ENCODE assay signal across 10 mouse cellular contexts in genomic region chr2:173352756-173353139, GRCm38 (mm10).
A peak's percentile ranks its signal among the peaks of the same experiment; 100 is the strongest.
DNase-seq lines count a peak whose midpoint lies in the region; ATAC-seq and TF ChIP-seq lines count a peak whose summit lies in the region.
"Had no signal": no experiment of that assay in that cellular context is flagged by ENCODE, and none has a peak within 500 bp of the region (broad histone marks: within the 10 kb centered on the region; RNA-seq: fewer than 3 reads in every experiment).

No protein-coding gene starts in this region.

- H3K27me3 ChIP-seq in liver, embryonic 11.5 days (replicated peaks; ENCODE audit: control insufficient read depth, insufficient read depth, low read length), result no peaks in the 10 kb centered on the region
- no peaks in the 10 kb centered on the region for H3K27me3 ChIP-seq in liver, postnatal 0 days (ENCODE audit: insufficient read depth, low read length)
- H3K27me3 ChIP-seq: liver, embryonic 15.5 days had no signal

- H3K79me2 ChIP-seq in macrophage (ENCODE audit: inconsistent target), result no peaks in the 10 kb centered on the region

- no peak for TF ChIP-seq EP300 in liver, postnatal 0 days (IDR thresholded peaks at IDR 0.05; ENCODE audit: low read depth)

- no peak overlapping the region for H3K9ac ChIP-seq in liver, embryonic 11.5 days (ENCODE audit: low read depth, low read length)
- no peak overlapping the region for H3K9ac ChIP-seq in liver, postnatal 0 days (replicated peaks)
- H3K9ac ChIP-seq: liver, embryonic 15.5 days had no signal

- no peak for TF ChIP-seq CTCF in liver, postnatal 0 days (IDR thresholded peaks at IDR 0.05; ENCODE audit: low read depth)
- TF ChIP-seq CTCF in embryonic fibroblast, embryonic 13.5 days (IDR thresholded peaks at IDR 0.05; ENCODE audit: borderline replicate concordance, insufficient read depth, low read length), result no peak

- 0 out of 2 replicates have a peak overlapping the region, but pooled peaks have one; percentile 34 for H3K27ac ChIP-seq in liver, embryonic 11.5 days (ENCODE audit: low read depth, low read length)
- H3K27ac ChIP-seq in liver, postnatal 0 days (ENCODE audit: low read depth), result no peak overlapping the region
- H3K27ac ChIP-seq in embryonic fibroblast, embryonic 13.5 days (ENCODE audit: insufficient read depth, low read length), result peak overlapping the region; percentile 88
- peak overlapping the region; percentile 88 for H3K27ac ChIP-seq in macrophage

- no peaks in the 10 kb centered on the region for H3K9me3 ChIP-seq in liver, embryonic 11.5 days (ENCODE audit: control insufficient read depth, low read length)
- no peaks in the 10 kb centered on the region for H3K9me3 ChIP-seq in liver, postnatal 0 days (ENCODE audit: low read length)
- H3K9me3 ChIP-seq: liver, embryonic 15.5 days had no signal

- ATAC-seq in liver, embryonic 11.5 days (replicated peaks; ENCODE audit: low FRiP score), result no peak
- no peak for ATAC-seq in liver, postnatal 0 days

- no peak for TF ChIP-seq POLR2A in embryonic fibroblast, embryonic 13.5 days (IDR thresholded peaks at IDR 0.05; ENCODE audit: low read depth, low read length)

- intact Hi-C loops in left cerebral cortex, postnatal 36 days (cut with DNase I), result loop anchor here (5.0 kb wide), 1 partner anchor 305 kb away; the partner anchor contains the start of gene Rab22a

- H3K4me2 ChIP-seq in liver, embryonic 11.5 days, result no peak overlapping the region
- H3K4me2 ChIP-seq in liver, postnatal 0 days (ENCODE audit: low read depth, low read length), result no peak overlapping the region
- H3K4me2 ChIP-seq: liver, embryonic 15.5 days had no signal

- H3K4me3 ChIP-seq in liver, embryonic 11.5 days (ENCODE audit: low read depth, low read length), result no peak overlapping the region
- no peak overlapping the region for H3K4me3 ChIP-seq in liver, postnatal 0 days (ENCODE audit: low read depth, low read length)
- no peak overlapping the region for H3K4me3 ChIP-seq in embryonic fibroblast, embryonic 13.5 days (ENCODE audit: insufficient read depth, low read length)
- H3K4me3 ChIP-seq in macrophage (ENCODE audit: inconsistent target), result no peak overlapping the region
- H3K4me3 ChIP-seq: erythroblast, embryonic 14.5 days; liver, embryonic 15.5 days had no signal

- H3K4me1 ChIP-seq in liver, embryonic 11.5 days (replicated peaks; ENCODE audit: control insufficient read depth, insufficient read depth, low read length), result no peaks in the 10 kb centered on the region; the same call in 1 of the 2 replicates
- H3K4me1 ChIP-seq in liver, postnatal 0 days (ENCODE audit: insufficient read depth), result 0 out of 2 replicates have a peak, but pooled peaks cover 4% of the 10 kb centered on the region
- H3K4me1 ChIP-seq in embryonic fibroblast, embryonic 13.5 days (ENCODE audit: control insufficient read depth, insufficient read depth, low read length), result peaks cover 14% of the 10 kb centered on the region
- H3K4me1 ChIP-seq: liver, embryonic 15.5 days had no signal

- no peaks in the 10 kb centered on the region for H3K36me3 ChIP-seq in liver, embryonic 11.5 days (ENCODE audit: control insufficient read depth, insufficient read depth, low read length)
- no peaks in the 10 kb centered on the region for H3K36me3 ChIP-seq in liver, postnatal 0 days (replicated peaks; ENCODE audit: insufficient read depth, low read length)
- no peaks in the 10 kb centered on the region for H3K36me3 ChIP-seq in macrophage (ENCODE audit: inconsistent target)
- H3K36me3 ChIP-seq: liver, embryonic 15.5 days had no signal

- WGBS in liver, embryonic 11.5 days, result 46% methylated on average over 3 of the region's 3 CpGs
- WGBS in liver, postnatal 0 days (ENCODE audit: insufficient replicate concordance), result 57% methylated on average over 3 of the region's 3 CpGs
- whole genome bisulfite sequencing in macrophage (ENCODE audit: missing documents), result 57% methylated on average over 3 of the region's 3 CpGs

- DNase-seq in embryo, embryonic 10 days (ENCODE audit: low spot score), result peak; percentile 44
- no peak for DNase-seq in embryo, embryonic 11 days
- DNase-seq in liver, embryonic 11.5 days (ENCODE audit: low spot score), result no peak
- no peak for DNase-seq in liver, postnatal 0 days
- DNase-seq in left cerebral cortex, postnatal 36 days (ENCODE audit: low spot score in 2 of 2), result no peak
- no peak for DNase-seq in spleen, postnatal 14 days (ENCODE audit: low spot score in 2 of 2)
